Mouse (Mus musculus) right cerebral cortex, adult 2 months (tissue): ENCODE measurements at regions not wholly inside any gene's neighbourhood (a gene's known extent, or its start where the extent isn't known, plus 50 kb on each side); places are given as distances from the start of the nearest gene placed in this dataset.

Experiments
- DNase-seq, 2 experiments: peaks; one replicate each; pipeline ENCODE4 v3.0.0; 2021 to 2022; ENCODE audit warnings: low spot score in 2 of 2

DNA sequence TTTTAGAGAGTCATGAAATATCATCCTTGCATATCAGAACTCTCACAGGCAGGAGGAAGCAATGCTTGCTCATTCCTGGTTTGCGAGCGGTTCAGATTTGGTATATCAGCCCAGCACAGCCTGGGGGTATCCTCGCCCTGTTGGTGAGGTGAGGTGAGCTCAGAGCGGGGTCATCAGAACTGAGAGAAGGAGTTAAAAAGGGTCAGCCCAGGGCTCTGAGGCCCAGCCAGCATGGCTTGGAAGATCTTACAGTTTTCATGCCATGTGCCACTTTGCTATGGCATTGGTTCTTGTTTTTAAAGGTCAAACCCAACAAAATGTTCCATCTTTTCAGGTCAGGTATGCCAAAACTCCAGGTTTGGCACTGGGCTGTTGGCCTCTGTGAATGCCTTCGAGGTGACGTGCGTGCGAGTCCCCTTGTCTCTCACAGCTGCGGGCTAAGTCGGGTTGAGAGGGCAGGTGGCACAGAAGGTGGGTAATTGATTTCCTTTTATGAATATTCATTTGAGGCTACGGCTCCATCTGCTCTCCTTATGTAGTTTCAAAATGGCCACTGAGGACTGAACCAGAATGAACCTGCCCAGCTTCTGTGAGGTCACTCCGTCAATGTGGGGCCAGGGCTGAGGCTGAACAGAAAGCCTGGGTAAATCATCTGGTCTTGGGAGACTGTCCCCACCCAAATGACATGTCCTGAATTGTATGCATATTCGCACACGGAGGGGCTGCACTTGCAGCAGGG lies 86.3 kb downstream of the Hhipl2 start:
- DNase-seq = no peak

DNA sequence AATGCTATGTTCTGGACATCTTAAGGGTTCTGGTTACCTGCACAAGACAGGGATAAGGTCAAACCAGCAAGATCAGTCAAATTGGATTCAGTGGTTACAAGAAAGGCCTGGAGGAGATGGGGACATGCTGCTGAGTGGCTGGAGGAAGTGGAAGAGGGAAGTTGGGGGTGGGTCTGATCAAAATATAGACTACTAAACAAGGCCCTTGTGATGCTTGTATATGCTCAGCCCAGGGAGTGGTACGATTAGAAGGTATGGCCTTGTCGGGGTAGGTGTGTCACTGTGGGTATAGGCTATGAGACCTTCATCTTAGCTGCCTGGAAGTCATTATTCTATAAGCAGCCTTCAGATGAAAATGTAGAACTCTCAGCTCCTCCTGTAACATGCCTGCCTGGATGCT lies 89.9 kb downstream of the Hhipl2 start:
- DNase-seq = no peak

DNA sequence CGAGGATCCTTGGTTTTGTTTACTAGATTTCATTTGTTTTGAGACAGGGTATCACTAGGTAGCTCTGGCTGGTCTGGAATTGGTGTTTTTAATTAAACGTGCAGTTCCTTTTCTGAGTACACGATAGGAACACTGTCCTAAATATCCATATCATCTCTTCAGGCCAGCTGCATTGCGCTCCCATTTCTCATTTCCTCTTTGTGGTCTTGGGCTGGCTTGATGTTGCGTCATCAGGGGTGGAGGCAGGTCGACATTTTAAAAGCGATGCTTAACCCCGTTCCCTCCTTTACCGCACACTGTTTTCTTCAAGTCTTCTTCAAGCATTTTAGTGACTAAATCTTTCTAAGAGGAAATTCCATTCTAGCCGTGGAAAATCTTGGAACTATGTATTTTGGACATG lies 92.7 kb downstream of the Hhipl2 start:
- no peak for DNase-seq

DNA sequence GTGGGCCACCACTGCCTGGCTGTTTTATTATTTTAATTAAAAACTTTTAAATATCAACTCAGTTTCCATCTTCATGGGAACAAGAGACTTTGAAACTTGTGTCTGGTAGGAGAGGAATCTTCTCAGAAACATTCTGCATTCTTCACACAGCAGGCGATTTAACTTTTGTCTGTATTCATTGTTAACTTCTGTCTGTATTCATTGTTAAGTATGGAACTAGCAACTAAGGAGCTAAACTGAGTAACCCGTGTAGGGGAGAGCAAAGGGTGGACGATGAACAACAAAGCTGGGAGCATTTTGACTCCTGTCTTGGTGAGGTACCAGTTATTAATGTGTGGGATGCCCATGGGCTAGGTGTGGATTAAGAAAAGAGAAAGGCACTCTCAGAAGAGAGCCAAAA lies 95.9 kb downstream of the Hhipl2 start:
- no peak for DNase-seq

DNA sequence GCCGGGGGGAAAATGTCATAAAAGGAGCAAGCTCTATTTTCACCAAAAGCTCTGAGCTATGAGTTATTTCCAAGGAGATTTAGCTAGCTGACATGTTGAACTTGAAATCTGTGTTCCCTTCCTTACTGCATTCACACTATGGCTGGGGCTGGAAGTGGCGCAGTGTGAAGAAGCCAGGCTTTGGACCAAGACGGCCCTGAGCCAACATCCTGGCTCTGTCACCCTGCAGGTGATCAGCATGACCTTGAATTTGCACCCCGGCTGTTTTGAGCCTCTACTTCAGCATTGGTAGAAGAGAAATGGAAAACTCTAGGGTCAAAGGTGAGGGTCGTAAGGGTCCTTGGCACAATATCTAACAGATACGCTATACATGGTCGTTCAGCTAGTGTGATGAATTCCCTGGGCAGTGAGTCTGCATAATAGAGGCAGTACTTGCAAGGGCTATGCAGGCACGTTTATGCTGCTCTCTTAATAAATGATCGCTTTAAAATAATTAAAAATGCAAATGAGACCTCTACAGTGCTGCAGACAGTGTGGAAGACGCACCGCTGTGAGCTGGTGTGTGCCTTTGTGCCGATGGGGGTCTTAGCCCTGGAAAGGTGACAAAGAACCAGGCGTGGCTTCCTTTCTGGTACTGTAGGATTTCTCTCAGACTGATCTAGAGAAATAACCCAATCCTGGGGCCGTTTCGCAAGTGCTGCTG lies 96.4 kb downstream of the Hhipl2 start:
- DNase-seq = no peak

DNA sequence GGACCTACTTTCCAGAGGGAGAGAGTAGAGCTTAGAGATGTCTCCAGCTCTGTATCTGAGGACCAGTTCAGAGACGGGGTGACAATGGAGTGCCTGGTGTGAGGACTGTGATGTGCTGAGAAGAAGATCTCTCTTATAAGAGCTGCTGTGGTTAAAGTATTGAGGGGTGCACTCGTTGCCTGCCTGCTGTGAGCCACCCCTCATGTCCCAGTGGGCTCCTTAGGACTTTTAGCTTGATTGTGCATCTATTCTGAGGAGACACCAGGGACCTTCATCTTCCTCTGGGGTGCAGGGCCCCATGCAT lies 96.9 kb downstream of the Hhipl2 start:
- DNase-seq = no peak

DNA sequence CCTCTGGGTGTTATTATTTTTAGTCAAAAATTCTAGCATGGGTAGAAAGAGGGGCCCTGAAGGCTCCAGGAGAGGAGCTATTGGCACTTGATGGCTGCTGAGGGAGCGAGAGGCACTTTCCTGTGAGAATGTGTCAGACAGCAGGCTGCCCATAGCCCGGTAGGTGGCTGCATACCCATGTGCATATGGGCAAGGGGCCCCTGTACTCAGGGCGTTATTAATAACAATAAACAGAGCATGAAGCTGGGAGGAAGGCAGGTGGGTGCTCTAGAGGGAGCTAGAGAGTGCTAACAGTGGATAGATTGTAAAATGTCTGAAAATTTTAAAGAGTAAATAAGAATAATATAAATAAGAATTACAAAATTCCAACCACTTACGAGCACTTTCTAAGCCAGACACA lies 98.2 kb downstream of the Hhipl2 start:
- peak in 1 of 2 experiments; percentile 6 for DNase-seq

DNA sequence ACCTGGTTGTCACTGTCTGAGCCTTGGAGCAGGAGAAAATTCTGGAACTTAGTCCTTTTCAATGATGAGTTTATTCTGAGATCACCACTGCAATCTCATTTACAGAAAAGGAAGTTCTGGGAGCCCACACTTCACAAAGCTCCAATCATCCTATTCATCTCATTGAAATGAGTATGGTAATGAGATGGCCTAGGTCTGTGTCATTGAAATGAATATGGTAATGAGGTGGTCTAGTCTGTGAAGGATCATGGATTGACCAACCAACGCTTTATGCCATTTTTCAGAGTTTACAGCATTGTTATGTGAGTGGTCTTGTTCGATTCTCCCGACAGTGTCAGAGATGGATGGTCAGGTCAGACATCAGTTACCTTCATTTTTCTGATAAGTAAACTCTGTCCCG lies 99.2 kb downstream of the Hhipl2 start:
- no peak for DNase-seq

DNA sequence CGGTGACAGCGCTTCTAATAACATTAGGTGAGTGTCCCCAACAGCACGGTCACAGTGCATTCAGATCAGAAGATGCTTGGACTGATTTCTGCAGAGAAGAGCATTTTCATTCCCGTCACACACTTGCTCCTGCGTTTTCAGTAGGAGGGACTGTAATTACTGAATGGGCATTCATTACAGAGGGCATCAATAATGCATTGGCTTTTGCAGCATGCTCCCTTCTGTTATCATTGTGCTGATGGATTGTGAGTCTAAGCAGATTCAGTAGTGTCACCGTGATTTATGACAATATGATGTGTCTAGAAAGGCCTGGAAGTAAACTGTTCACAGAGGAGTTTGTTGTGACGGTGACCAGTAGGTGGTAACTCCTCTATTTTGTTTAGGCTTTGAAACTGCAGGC lies 103.6 kb downstream of the Hhipl2 start:
- DNase-seq = no peak

DNA sequence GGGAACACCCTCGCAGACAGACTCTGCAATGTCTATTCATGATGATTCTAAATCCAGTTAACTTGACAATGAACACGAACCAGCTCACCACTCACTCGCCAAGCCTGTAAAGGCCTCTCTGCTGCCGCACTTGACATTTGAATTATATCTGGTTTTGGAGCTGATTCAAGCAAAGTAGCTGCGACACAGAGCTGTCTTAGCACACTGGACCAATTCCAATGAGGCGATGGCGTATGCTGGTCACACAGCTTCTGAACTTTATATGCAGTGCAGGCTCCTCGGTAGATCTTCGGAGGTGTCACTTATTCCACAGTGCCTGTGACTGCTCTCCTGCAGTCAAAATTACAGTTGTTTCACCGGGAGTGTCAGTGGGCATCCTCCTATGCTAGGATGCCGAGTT lies 115.4 kb downstream of the Hhipl2 start:
- peak in 1 of 2 experiments; percentile 3 for DNase-seq

DNA sequence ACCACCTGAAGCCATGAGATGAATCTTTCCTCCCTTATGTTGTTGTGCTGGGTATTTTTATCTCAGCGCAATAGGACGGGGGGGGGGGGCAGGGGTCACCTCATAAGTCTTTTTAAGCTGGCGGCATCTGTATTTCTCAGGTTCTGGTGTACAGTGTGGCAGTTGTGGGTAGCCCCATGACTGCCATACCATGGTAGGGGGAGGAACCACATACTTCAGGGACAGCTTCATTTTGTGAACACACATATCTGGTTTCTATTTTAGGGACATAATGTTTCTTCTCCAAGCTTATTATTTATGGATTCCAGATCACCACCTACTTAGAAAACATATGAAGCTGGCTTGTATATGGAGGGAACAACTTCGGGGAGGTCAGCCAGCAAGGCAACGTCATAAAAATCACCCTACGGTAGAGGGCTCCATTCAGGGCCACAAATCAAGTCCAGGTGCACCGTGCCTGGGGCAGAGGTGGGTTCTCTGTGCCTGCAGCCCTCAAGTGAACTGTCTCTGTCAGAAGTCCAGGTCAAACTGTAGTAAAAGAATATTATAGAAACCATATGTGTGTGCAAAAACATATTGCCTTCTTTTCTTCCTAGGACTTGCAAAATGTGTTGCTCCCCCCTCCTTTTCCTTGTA lies 130.9 kb downstream of the Hhipl2 start:
- DNase-seq = no peak

DNA sequence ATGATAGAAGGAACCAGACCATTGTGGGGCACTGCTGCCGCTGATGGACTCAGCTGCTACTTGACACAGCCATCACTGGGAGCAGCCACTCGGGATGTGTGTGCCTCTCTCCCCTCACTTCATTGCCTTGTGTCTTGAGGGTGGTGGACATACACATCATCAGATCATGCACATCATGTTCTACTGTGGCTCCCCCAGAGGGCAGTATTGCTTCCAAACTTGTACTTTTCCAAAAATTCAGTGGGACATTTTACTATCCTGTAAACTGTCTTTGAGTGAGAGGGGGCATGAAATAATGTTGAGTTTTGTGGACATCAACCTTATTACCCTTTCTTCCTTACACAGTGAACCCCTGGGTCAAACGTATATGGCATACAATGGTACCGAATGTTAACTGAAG lies 134.6 kb downstream of the Hhipl2 start:
- no peak for DNase-seq

DNA sequence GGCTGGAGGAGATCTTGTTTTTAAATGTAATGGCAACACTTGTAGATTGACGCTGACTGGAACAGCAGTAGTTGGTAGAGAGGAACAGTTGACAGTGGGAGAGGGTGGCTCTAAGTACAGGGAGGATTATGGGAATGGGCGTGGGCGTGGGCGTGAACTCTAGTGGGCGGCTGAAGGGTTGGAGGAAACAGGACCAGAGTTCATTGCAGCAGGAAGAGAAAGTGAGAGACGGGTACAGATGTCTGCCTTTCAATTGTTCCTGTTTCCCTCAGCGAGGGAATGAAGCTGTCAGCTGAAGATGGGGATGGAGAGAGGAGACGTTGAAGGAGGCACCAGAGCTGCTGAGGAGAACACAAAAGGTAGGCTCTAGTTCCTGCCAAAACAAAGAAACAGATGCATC lies 135.2 kb downstream of the Hhipl2 start:
- DNase-seq = no peak

DNA sequence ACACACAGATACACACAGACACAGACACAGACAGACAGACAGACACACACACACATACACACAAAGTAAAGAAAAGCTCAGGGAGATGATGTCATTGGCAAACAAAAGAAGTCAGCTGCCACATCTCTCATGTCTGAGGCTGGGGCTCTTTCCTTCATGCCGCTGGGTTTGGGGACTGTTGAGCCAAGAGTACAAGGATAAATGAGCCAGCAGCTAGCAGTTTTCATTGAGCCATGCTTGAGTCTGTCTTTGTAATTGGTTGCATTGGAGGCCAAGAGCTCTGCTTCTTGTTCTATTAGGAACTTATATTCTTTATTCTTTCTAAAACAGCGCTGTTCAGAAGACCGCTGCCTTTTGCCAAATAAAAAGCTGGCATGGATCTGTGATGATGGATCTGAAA lies 144.8 kb downstream of the Hhipl2 start:
- no peak for DNase-seq

DNA sequence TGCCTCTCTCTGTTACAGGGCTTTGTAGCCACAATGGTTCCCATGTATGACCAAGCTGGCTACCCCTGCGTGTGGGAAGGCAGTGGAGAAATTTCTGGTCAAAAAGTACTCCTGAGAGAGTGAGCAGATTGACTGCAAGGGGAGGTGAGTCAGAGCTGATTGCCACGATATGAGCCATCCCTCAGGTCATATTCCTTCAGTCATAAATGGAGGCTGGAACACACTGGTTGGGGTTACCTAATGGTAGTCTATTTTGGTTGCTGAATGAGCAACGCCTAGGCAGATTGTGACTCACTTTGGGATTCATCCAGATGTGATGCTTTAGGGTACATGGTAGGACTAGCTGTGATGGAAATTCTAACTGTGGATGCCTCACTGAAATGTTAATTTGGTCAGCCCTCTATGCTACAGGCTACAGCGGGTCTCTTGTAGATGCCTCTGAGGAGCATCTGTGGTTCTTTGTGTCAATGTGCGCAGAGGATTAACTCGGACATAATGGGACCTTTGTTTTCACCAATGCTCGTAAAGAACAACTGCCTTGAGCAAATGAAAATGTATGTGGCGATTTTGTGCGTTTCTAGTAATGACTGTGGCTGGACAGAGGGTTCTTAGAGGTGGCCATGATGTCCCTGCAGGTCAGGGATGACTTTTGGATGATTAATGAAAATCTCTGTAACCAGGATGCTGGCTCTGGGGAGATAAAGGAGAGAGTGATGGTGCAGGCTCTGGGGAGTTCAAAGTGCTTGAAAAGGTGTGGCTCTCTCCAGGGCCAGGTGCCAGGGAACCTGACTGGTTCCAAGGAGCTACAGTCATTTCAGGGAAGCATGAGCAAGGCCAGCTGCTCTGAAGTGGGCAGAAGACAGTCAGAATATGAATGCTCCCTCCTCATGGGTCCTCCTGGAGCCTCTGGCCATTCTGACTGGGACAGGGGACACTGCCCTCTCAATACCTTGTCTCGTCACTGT lies 155.9 kb downstream of the Hhipl2 start:
- no peak for DNase-seq

DNA sequence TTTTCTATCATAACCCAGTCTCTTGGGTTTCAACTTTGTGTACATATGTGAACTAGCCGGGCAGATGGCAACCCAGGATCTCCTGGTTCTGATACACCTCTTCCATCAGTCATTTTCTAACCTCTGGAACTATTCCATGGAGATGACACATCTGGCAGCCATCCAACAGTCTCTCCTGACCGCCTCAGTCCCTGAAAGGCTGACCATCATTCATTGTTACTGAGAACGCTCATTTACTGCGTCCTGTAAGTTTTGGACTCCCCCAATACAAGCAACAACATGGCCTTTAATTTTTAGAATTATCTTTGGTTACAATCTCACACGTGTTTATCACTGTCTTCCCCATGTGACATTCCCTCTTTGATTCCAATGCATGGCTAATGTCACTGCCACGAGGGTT lies 166.8 kb downstream of the Hhipl2 start:
- DNase-seq = no peak

DNA sequence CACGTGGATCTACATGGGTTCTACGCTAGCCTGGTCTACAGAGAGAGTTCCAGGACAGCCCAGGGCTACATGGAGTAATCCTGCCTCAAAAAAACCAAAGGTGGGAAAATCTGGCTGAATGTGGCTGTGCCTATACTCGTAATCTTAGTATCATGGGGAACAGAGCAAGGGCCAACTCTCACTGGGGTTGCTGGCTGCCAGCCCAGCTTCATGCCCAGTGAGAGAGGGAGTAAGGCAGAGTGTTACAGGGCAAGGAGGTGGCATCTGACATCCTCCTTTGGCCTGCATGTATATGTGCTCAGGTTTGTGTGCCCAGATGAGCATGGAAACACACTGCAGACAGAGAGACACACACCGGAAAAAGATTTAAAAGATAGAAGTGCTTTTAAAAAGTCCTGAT lies 168.4 kb downstream of the Hhipl2 start:
- no peak for DNase-seq

DNA sequence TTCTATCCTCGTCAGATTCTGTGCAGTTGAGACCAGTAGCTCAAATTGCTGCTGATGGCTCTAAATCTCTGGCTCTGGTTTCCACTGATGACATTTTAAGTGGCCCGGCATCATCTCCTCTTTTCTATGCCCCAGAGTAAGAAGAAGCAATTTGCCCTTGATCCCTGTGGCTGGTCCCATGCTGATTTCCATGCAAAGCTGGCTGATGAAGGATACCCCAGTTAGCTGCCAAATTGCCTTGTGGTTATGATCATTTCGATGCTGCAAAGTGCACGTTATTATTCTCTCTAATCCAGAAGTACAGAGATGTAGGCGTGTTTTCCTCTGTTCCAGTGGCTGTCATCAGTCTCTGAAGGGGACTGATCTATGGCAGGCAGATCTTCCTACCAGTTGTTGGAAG lies 177.3 kb downstream of the Hhipl2 start:
- no peak for DNase-seq

DNA sequence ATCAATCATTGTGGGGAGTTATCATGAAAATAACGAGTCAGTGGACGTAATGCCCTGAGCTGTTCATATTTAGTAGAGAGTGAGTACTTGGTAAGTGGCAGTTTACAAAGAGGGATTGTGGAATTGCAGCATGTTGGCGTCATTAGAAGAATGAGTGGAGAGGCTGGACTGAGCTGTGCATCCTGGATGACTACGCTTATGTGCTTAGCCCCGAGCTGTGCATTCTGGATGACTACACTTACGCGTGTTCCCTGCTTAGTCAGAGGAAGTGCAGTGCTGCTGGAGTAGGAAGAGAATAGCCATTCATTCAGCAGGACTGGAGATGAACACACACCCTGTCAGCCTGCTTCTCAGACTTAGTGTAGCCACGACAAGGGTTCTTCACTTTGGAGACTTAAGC lies 182.5 kb downstream of the Hhipl2 start:
- DNase-seq = no peak

DNA sequence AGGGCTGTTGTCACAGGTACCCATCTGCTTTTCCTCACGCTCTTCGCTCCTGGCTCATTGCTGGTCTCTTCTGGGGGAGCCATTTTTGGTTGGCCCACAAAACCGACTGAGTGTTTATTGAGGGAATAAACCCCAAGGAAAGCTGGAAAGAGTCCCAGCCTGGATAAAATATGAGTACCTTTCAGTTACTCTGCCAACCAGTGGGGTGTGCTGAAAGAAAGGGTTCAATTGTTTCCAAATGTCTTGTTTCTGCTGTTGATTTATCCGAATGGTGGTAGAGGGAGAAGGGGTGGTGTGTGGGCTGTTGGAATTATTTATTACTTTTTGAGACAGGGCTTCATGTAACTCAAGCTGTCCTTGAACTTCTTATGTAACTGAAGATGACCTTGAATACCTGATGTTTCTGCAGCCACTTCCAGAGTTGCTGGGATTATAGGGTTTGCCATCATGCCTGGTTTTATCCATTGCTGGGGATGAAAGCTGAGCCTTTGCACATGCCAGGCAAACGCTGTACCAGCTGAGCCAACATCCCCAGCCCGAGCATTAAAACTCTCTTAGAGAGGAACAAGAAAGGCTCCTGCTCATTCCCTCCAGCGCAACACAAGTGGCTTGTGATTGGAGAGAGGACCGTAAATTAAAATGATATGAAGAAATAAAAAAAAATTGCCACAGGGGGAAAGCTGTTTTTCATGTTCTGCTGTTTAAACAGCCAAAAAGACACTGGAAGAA lies 194.1 kb downstream of the Hhipl2 start:
- no peak for DNase-seq

DNA sequence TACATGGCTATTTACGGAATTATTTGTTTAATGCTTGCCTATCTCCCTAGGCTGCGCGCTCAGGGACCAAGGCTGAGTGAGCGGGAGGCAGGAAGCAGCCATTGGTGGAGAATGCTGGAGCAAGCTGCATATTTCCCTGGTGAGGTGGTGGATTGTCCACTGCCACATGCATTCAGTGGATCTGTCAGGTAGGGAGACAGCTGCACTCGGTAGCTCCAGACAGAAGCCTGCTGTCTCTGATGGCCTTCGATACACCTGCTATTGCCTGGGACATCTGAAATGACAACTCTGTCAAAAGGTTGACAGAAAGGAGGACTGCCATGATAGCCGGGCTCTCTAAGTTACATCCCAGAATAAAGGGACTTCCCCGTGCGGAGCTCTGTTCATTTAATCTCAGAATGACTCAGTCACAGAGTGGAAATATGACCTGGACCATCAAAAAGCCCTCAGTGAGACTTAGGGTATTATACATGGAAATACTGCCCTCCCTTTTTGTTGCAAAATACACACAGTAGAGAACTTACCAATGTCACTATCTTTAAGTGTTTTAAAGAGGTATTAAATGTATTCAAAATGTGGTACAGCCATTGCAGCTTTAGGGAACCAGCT lies 201.5 kb downstream of the Hhipl2 start:
- DNase-seq = no peak
